Mouse (Mus musculus) liver, embryonic 12.5 days (tissue): ENCODE results near the gene Tnfrsf18. TPM values are rescaled to one million over a fixed set of nuclear protein-coding genes. Genes with fewer than 3 reads are reported as not detected.

Source experiments
- ATAC-seq: fragments of 200-750 bp; cut with Nextera tagmentation; 2 replicates; pipeline ENCODE4 v1.8.0; 2017; ENCODE audit warnings: moderate number of reproducible peaks, mild to moderate bottlenecking, moderate library complexity
- H3K27ac ChIP-seq: fragments of 300-500 bp; sonication (generic); 2 replicates; pipeline ENCODE4 v1.5.1; 2016; ENCODE audit warnings: mild to moderate bottlenecking
- H3K27me3 ChIP-seq: fragments of 300-500 bp; sonication (generic); replicated peaks from 2 replicates; pipeline ENCODE4 v1.6.1; 2016; ENCODE audit warnings: mild to moderate bottlenecking, moderate library complexity
- H3K36me3 ChIP-seq: fragments of 300-500 bp; sonication (generic); 2 replicates; pipeline ENCODE4 v1.6.1; 2016; ENCODE audit warnings: mild to moderate bottlenecking, moderate library complexity
- H3K4me1 ChIP-seq: fragments of 300-500 bp; sonication (generic); 2 replicates; pipeline ENCODE4 v1.6.1; 2016
- H3K4me2 ChIP-seq: fragments of 300-500 bp; sonication (generic); 2 replicates; pipeline ENCODE4 v1.6.1; 2016; ENCODE audit warnings: mild to moderate bottlenecking, moderate library complexity
- H3K4me3 ChIP-seq: fragments of 300-500 bp; sonication (generic); 2 replicates; pipeline ENCODE4 v1.5.1; 2016; ENCODE audit warnings: mild to moderate bottlenecking, moderate library complexity
- H3K9ac ChIP-seq: fragments of 300-500 bp; sonication (generic); 2 replicates; pipeline ENCODE4 v1.6.1; 2016; ENCODE audit warnings: mild to moderate bottlenecking, moderate library complexity
- H3K9me3 ChIP-seq: fragments of 300-500 bp; sonication (generic); replicated peaks from 2 replicates; pipeline ENCODE4 v1.6.1; 2016; ENCODE audit warnings: mild to moderate bottlenecking, moderate library complexity
- WGBS: fragments of 180-500 bp; shearing (Covaris S2); methylation state at CpG from one replicate; pipeline ENCODE4 v1.1.7; 2016; ENCODE audit not compliant: insufficient replicate concordance; 5-methylcytosine and 5-hydroxymethylcytosine counted together
- polyA plus RNA-seq: library from polyadenylated mRNA; unstranded; fragments of >200 nt; fragmentation: Nextera tagmentation; extraction: Ambion mirVana; gene quantifications from 2 replicates; pipeline ENCODE4 v1.2.1, GENCODE M21; 2016

Tnfrsf18 gene
- polyA plus RNA-seq, 1 experiment from 2014 or later: 0.77 TPM

DNA sequence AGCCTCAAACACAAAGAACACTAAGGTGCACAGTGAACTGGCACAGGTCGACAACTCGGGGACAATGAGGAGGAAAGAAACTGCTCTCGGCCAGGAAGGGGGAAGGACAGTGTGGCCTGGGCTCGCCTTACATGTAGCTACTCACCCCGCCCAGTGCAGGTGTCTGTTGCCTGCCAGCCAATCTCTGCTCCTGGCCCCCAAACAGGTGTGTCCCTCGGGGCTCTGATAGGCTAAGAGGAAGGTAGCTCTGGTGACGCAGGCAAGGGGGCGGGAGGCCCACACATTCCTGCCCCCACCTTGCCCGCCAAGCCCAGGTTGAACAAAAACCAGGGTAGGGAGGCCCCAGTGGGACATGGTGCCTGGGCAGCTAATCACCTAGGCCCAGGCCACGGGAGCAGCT, 33.7 kb downstream of the Tnfrsf18 start:
- Histone ChIP-seq H3K9ac (no peak overlapping the region), H3K4me1 (no peaks in the 10 kb centered on the region), H3K27ac (no peak overlapping the region), H3K4me3 (no peak overlapping the region), H3K36me3 (no peaks in the 10 kb centered on the region), H3K4me2 (no peak overlapping the region), H3K27me3 (peaks cover 11% of the 10 kb centered on the region; the same call in 1 of the 2 replicates), H3K9me3 (no peaks in the 10 kb centered on the region)
- ATAC-seq: 0 out of 2 replicates have a peak, but pooled peaks have one; percentile 16
- whole genome bisulfite sequencing: 37% methylated on average over 10 of the region's 10 CpGs

DNA sequence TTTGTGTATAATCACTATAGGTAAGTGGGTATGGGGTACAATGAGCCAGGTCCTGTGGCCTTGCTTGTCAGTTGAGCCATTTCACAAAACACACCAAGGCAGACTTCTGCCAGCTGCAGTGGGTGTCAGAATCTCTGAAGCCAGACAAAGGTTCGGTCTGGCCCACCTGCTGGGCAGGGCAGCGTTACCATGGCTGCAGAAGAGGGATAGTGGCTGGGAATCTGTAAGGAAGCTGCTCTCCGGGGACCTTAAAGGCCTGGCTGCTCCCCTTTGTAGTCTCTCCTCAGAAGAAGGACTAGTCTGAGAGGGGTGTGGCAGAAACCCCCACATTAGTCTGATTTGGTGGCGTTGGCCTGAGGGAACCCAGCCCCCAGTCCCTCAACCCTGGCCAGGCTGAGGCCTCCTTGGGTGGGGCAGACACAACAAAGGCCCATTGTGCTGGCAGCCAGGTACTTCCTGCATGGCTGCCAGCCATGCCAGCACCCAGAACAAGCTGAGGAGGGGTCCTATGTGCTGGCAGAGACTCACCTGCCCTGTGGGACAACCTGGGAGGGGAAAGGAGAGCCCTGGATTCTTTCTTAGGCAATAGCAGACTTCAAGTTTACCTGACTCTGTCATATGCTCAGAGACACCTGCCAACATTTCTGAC, 38.0 kb downstream of the Tnfrsf18 start:
- Histone ChIP-seq H3K27me3 (0 out of 2 replicates have a peak, but pooled peaks cover 3% of the 10 kb centered on the region), H3K9ac (no peak overlapping the region), H3K27ac (no peak overlapping the region), H3K9me3 (no peaks in the 10 kb centered on the region), H3K4me3 (no peak overlapping the region), H3K4me2 (no peak overlapping the region), H3K36me3 (no peaks in the 10 kb centered on the region), H3K4me1 (0 out of 2 replicates have a peak, but pooled peaks cover 4% of the 10 kb centered on the region)
- ATAC-seq: no peak
- 39% methylated on average over 4 of the region's 4 CpGs for WGBS

GRCm38 (mm10) chr4:156064510-156064897, 38.5 kb downstream of the Tnfrsf18 start:
- H3K27ac ChIP-seq: no peak overlapping the region

DNA sequence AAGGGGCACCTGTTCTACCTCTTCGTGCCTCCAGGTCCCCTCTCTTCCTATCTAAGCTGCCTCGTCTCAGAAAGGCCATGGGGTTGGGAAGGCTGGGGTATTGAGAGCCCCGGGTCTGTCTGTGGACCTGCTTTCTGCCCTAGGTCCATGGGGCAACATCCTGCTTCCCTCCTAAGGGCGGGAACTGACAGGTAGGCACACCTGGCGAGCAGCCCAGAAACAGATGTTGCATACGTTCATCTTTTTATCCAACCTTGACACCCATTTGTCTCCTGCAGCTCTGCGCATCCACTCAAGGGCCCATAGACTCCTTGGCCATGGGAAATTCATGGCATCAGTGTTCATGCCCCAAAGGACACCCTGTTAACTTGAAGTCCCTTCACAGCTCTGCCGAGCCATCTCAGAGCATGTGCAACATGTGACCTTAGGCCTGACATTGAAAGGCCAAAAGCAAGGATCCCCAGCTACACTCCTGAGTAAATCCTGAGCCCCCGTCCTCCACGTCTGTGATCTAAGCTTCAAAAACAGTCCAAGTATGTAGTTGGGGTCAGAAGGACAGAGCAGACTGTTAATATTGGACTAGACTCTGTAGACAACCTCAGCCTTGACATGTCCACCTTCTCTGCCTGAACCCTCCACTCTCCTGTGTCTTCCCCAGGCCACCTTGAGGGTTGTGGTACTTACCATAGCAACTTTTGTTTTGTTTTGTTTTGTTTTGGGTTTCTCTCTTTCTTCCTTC, 39.4 kb downstream of the Tnfrsf18 start:
- no peaks in the 10 kb centered on the region for H3K27me3 ChIP-seq
- no peak overlapping the region for H3K4me2 ChIP-seq
- no peak overlapping the region for H3K27ac ChIP-seq
- H3K9ac ChIP-seq: no peak overlapping the region
- H3K4me3 ChIP-seq: no peak overlapping the region
- 0 out of 2 replicates have a peak, but pooled peaks cover 4% of the 10 kb centered on the region for H3K4me1 ChIP-seq
- no peaks in the 10 kb centered on the region for H3K36me3 ChIP-seq
- ATAC-seq: no peak
- 73% methylated on average over 10 of the region's 10 CpGs for WGBS
- H3K9me3 ChIP-seq: no peaks in the 10 kb centered on the region

More at GRCm38 (mm10) chr4:156064510-156064897, 38.5 kb downstream of the Tnfrsf18 start:
- Histone ChIP-seq H3K9ac (no peak overlapping the region), H3K27me3 (no peaks in the 10 kb centered on the region), H3K9me3 (no peaks in the 10 kb centered on the region), H3K4me3 (no peak overlapping the region), H3K4me1 (0 out of 2 replicates have a peak, but pooled peaks cover 4% of the 10 kb centered on the region), H3K36me3 (no peaks in the 10 kb centered on the region), H3K4me2 (no peak overlapping the region)
- no peak for ATAC-seq
- WGBS: 69% methylated on average over 9 of the region's 9 CpGs

GRCm38 (mm10) chr4:156067256-156067949, 41.4 kb downstream of the Tnfrsf18 start:
- Histone ChIP-seq H3K36me3 (no peaks in the 10 kb centered on the region), H3K27me3 (no peaks in the 10 kb centered on the region), H3K4me3 (no peak overlapping the region), H3K27ac (no peak overlapping the region), H3K9me3 (no peaks in the 10 kb centered on the region), H3K9ac (no peak overlapping the region), H3K4me2 (no peak overlapping the region), H3K4me1 (0 out of 2 replicates have a peak, but pooled peaks cover 4% of the 10 kb centered on the region)
- no peak for ATAC-seq
- 34% methylated on average over 5 of the region's 5 CpGs for WGBS

DNA sequence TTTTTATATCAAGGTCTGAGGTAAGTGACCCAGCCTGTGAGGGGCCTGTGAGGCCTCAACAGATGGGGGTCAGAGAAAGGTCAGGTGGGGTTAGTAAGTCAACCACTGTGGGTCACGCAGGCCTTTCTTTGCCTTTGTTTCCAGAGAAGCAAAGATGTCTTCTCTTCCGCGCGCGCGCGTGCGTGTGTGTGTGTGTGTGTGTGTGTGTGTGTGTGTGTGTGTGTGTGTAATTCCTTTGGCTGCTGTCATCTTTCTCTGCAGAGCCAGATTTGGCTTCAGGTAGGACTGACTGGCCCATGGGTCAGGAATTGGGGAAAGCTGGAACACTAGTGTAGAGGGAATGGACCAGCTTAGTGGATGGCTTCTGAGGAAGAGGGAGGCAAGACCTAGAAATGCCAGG, 43.7 kb downstream of the Tnfrsf18 start:
- no peaks in the 10 kb centered on the region for H3K36me3 ChIP-seq
- H3K9me3 ChIP-seq: no peaks in the 10 kb centered on the region
- no peak overlapping the region for H3K27ac ChIP-seq
- no peak overlapping the region for H3K4me3 ChIP-seq
- 0 out of 2 replicates have a peak, but pooled peaks cover 4% of the 10 kb centered on the region for H3K4me1 ChIP-seq
- H3K4me2 ChIP-seq: no peak overlapping the region
- no peak overlapping the region for H3K9ac ChIP-seq
- H3K27me3 ChIP-seq: no peaks in the 10 kb centered on the region
- WGBS: 84% methylated on average over 8 of the region's 8 CpGs
- ATAC-seq: no peak

- no peak overlapping the region for H3K27ac ChIP-seq
- H3K9ac ChIP-seq: no peak overlapping the region
- H3K4me2 ChIP-seq: no peak overlapping the region
- no peak overlapping the region for H3K4me3 ChIP-seq
- H3K9me3 ChIP-seq: no peaks in the 10 kb centered on the region
- H3K4me1 ChIP-seq: 0 out of 2 replicates have a peak, but pooled peaks cover 4% of the 10 kb centered on the region
- H3K27me3 ChIP-seq: no peaks in the 10 kb centered on the region; the same call in 1 of the 2 replicates
- WGBS: 47% methylated on average over 6 of the region's 6 CpGs
- ATAC-seq: no peak
- H3K36me3 ChIP-seq: no peaks in the 10 kb centered on the region
Measured at GRCm38 (mm10) chr4:156070276-156070675, 44.3 kb downstream of the Tnfrsf18 start.

GRCm38 (mm10) chr4:156070716-156071115, 44.8 kb downstream of the Tnfrsf18 start:
- Histone ChIP-seq H3K36me3 (no peaks in the 10 kb centered on the region), H3K4me3 (no peak overlapping the region), H3K9me3 (no peaks in the 10 kb centered on the region), H3K4me1 (0 out of 2 replicates have a peak, but pooled peaks cover 4% of the 10 kb centered on the region), H3K27me3 (no peaks in the 10 kb centered on the region; the same call in 1 of the 2 replicates), H3K4me2 (no peak overlapping the region), H3K9ac (no peak overlapping the region), H3K27ac (no peak overlapping the region)
- WGBS: 67% methylated on average over 2 of the region's 2 CpGs
- ATAC-seq: no peak

DNA sequence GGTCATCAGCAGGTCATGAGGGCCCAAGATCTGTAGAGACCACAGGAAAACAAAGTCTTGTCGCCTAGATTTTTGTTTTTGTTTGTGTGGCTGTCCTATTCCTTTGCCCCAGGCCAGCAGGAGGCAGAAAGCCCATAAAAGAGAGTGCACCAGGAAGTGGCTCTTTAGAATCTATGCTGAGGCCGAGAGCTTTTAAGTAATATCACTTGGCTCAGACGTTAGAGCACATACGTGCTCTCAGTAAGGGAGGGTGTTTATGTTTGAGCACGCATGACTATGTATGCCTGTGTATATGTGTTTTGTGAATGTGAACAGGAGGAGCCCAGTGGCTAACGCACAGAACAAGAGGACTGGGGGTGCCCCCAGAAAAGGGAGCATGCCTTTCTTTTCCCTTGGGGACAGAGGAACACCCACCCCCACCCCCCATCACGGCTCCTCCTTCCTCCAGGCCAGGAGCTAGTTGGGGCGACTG, 51.0 kb downstream of the Tnfrsf18 start:
- Histone ChIP-seq H3K27ac (no peak overlapping the region), H3K4me3 (peak overlapping the region; percentile 50), H3K4me2 (peak overlapping the region; percentile 73), H3K9ac (no peak overlapping the region), H3K36me3 (no peaks in the 10 kb centered on the region), H3K9me3 (no peaks in the 10 kb centered on the region), H3K27me3 (peaks cover 23% of the 10 kb centered on the region), H3K4me1 (peaks cover 14% of the 10 kb centered on the region)
- 13% methylated on average over 8 of the region's 8 CpGs for WGBS
- ATAC-seq: peak; percentile 26

DNA sequence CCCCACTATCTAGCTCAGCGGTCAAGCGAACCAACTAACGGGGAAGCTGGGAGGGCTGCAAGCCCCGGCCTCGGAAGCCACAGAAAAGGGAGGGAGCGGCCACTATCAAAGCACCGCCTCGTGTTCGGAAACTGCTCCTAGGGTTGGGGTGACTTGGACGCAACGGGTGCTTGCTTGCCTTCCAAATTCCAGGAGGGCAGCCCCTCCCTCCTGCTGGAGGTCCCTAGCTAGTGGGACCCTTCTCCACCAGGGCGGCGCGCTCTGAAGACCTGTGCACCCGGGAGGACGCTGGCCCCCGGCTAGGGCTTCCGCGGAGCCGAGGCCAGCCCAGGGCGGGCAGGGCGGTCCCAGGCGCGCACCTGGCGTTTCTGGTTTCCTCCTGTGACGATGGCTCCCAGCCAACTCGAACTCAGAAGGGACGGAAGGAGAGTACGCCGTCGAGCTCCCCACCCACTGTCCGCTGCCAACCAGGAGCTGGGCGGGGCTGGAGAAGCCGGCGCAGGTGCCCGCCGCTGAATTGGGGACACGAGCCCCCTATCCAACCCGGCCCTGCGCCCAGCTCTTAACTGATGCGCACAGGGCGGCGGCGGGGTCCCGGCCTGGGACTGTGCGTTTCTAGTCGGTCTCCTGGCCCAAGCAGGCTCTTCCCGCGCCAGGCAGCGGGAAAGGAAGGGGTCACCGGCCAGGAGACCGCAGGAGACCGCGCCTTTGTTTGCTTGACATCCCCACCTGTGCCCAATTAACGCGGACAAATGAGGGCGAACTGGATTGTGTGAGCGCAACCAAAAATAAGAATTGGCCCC, 51.7 kb downstream of the Tnfrsf18 start:
- Histone ChIP-seq H3K36me3 (no peaks in the 10 kb centered on the region), H3K27ac (no peak overlapping the region), H3K9ac (peak overlapping the region; percentile 40; the same call in 1 of the 2 replicates), H3K4me2 (peak overlapping the region; percentile 73), H3K4me3 (peak overlapping the region; percentile 50), H3K27me3 (peaks cover 23% of the 10 kb centered on the region), H3K9me3 (no peaks in the 10 kb centered on the region), H3K4me1 (peaks cover 16% of the 10 kb centered on the region)
- ATAC-seq: peak; percentile 58
- WGBS: under 1% methylated on average over 58 of the region's 58 CpGs
